Comparison of ENCODE assay signal across 8 mouse cellular contexts in the genomic region with DNA sequence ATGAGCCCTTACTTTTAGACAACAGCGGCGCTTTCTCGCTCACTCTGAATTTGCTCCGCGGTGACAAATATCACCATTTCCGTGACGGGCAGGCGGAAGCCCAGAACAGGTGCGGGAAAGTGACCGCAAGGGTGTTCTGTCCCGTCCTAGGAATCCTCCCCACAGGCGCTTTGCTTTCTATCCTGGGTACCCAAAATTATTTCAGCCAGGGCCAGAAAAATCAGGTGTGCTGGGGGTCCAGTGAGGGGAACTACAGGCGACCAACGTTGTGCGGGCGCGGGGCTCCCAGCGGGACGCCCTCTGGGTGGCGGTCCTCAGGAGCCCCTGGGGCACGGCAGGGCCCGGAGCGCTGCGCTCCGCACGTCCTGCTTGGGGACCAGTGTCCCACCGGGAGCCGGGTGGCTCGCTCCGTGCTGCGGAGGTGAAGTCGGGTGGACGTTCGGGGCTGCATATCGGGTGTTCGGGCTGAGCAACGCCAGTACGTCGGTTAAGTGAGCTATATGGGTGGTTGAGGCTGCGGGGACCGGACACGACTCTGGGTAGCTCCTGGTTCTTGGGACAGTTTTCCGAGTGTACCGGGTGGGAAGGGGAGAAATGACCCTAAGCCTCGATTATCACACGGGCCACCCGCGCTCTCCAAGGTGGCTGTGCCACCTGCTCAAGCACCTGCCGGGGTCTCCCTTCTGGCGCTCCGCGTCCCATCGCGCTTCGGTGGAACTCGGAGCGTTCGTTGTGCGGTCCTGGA.
DNase-seq lines count a peak whose midpoint lies in the region; ATAC-seq lines count a peak whose summit lies in the region.

No protein-coding gene starts in this region.

- H3K27me3 ChIP-seq in kidney, embryonic 15.5 days, result peaks cover 98% of the 10 kb centered on the region
- peaks cover 96% of the 10 kb centered on the region for H3K27me3 ChIP-seq in forebrain, embryonic 10.5 days (ENCODE audit: poor library complexity, severe bottlenecking)
- H3K27me3 ChIP-seq in limb, embryonic 10.5 days (ENCODE audit: low read depth, poor library complexity, severe bottlenecking), result peaks cover 96% of the 10 kb centered on the region
- peaks cover 92% of the 10 kb centered on the region for H3K27me3 ChIP-seq in neural tube, embryonic 13.5 days

- H3K4me2 ChIP-seq in kidney, embryonic 15.5 days, result peak overlapping the region; percentile 94
- peak overlapping the region; percentile 67 for H3K4me2 ChIP-seq in neural tube, embryonic 13.5 days

- DNase-seq in kidney, postnatal 10 days, result no peak
- peak; percentile 36 for DNase-seq in forebrain, embryonic 10.5 days (ENCODE audit: extremely low spot score, low spot score)
- DNase-seq in limb, embryonic 10.5 days (ENCODE audit: low spot score), result peak; percentile 52
- no peak for DNase-seq in adipocyte (ENCODE audit: low spot score)
- no peak for DNase-seq in kidney, adult 18-20 months

- no peak for ATAC-seq in kidney, embryonic 15.5 days (replicated peaks; ENCODE audit: low FRiP score)
- ATAC-seq in neural tube, embryonic 13.5 days (ENCODE audit: low read depth), result no peak
- no peak for ATAC-seq in megakaryocyte progenitor cell, adult 5-6 weeks (replicated peaks; ENCODE audit: poor library complexity)

- H3K9ac ChIP-seq in kidney, embryonic 15.5 days, result no peak overlapping the region
- H3K9ac ChIP-seq in neural tube, embryonic 13.5 days, result peak overlapping the region; percentile 45

- no peaks in the 10 kb centered on the region for H3K9me3 ChIP-seq in kidney, embryonic 15.5 days (replicated peaks)
- H3K9me3 ChIP-seq in forebrain, embryonic 10.5 days, result no peaks in the 10 kb centered on the region
- H3K9me3 ChIP-seq in limb, embryonic 10.5 days (replicated peaks), result no peaks in the 10 kb centered on the region
- no peaks in the 10 kb centered on the region for H3K9me3 ChIP-seq in neural tube, embryonic 13.5 days

- no peaks in the 10 kb centered on the region for H3K36me3 ChIP-seq in kidney, embryonic 15.5 days
- H3K36me3 ChIP-seq in forebrain, embryonic 10.5 days (replicated peaks), result no peaks in the 10 kb centered on the region
- no peaks in the 10 kb centered on the region for H3K36me3 ChIP-seq in limb, embryonic 10.5 days
- no peaks in the 10 kb centered on the region for H3K36me3 ChIP-seq in neural tube, embryonic 13.5 days

- H3K27ac ChIP-seq in kidney, embryonic 15.5 days, result no peak overlapping the region
- no peak overlapping the region for H3K27ac ChIP-seq in forebrain, embryonic 10.5 days
- H3K27ac ChIP-seq in limb, embryonic 10.5 days, result no peak overlapping the region
- no peak overlapping the region for H3K27ac ChIP-seq in neural tube, embryonic 13.5 days (replicated peaks)

- WGBS in kidney, embryonic 15.5 days, result 1% methylated on average over 59 of the region's 59 CpGs
- WGBS in forebrain, embryonic 10.5 days, result 1% methylated on average over 59 of the region's 59 CpGs
- 3% methylated on average over 59 of the region's 59 CpGs for WGBS in limb, embryonic 10.5 days
- WGBS in neural tube, embryonic 13.5 days, result 2% methylated on average over 59 of the region's 59 CpGs

- H3K4me3 ChIP-seq in kidney, embryonic 15.5 days (replicated peaks), result peak overlapping the region; percentile 58
- H3K4me3 ChIP-seq in forebrain, embryonic 10.5 days, result peak overlapping the region; percentile 67
- H3K4me3 ChIP-seq in limb, embryonic 10.5 days, result peak overlapping the region; percentile 59
- peak overlapping the region; percentile 46 for H3K4me3 ChIP-seq in neural tube, embryonic 13.5 days

- peaks cover 27% of the 10 kb centered on the region for H3K4me1 ChIP-seq in kidney, embryonic 15.5 days
- peaks cover 43% of the 10 kb centered on the region for H3K4me1 ChIP-seq in forebrain, embryonic 10.5 days
- H3K4me1 ChIP-seq in limb, embryonic 10.5 days, result peaks cover 17% of the 10 kb centered on the region
- H3K4me1 ChIP-seq in neural tube, embryonic 13.5 days (replicated peaks), result peaks cover 27% of the 10 kb centered on the region

Comparison
In these comparisons a context has a peak if more than half of its experiments do, and no peak if none do; other contexts are left out.
1. DNase-seq: peak in forebrain, embryonic 10.5 days (single experiment) and limb, embryonic 10.5 days (single experiment); none in kidney, postnatal 10 days (single experiment), adipocyte (single experiment) and kidney, adult 18-20 months (single experiment).
2. Peak in every context shown above with its lines, with median percentiles within 50 percentile points of each other: H3K4me3 ChIP-seq.